Mouse (Mus musculus): ENCODE measurements around the gene Aldh9a1. TPM values are rescaled to one million over a fixed set of nuclear protein-coding genes. Genes with fewer than 3 reads are reported as not detected.
A peak's percentile ranks its signal among the peaks of the same experiment; 100 is the strongest.

Gene Aldh9a1
- polyA plus RNA-seq, 2 experiments: 32.7 to 46.7 TPM

- Histone ChIP-seq H3K4me1 (ENCODE audit: control insufficient read depth, insufficient read depth, low read length) (peaks cover 3% of the 10 kb centered on the region), H3K4me3 (replicated peaks; ENCODE audit: low read length) (no peak overlapping the region), H3K9ac (ENCODE audit: low read depth, low read length, severe bottlenecking) (no peak overlapping the region), H3K9me3 (ENCODE audit: control insufficient read depth, low read length) (no peaks in the 10 kb centered on the region), H3K4me2 (replicated peaks; ENCODE audit: low read depth, low read length, severe bottlenecking) (no peak overlapping the region), H3K27me3 (ENCODE audit: control insufficient read depth, insufficient read depth, low read length) (no peaks in the 10 kb centered on the region; the same call in 1 of the 2 replicates), H3K36me3 (ENCODE audit: control insufficient read depth, insufficient read depth, low read length) (no peaks in the 10 kb centered on the region), H3K27ac (replicated peaks; ENCODE audit: low read depth, low read length) (no peak overlapping the region)
- DNase-seq (ENCODE audit: low spot score): no peak
- TF ChIP-seq POLR2A (IDR thresholded peaks at IDR 0.05; ENCODE audit: borderline replicate concordance, extremely low read depth, insufficient read depth, insufficient read length): no peak
- WGBS: 74% methylated on average over 3 of the region's 3 CpGs
- no peak for ATAC-seq (ENCODE audit: low FRiP score, low read depth)
Observed at GRCm38 (mm10) chr1:167387796-167388195, 38.0 kb downstream of the Aldh9a1 start.

DNA sequence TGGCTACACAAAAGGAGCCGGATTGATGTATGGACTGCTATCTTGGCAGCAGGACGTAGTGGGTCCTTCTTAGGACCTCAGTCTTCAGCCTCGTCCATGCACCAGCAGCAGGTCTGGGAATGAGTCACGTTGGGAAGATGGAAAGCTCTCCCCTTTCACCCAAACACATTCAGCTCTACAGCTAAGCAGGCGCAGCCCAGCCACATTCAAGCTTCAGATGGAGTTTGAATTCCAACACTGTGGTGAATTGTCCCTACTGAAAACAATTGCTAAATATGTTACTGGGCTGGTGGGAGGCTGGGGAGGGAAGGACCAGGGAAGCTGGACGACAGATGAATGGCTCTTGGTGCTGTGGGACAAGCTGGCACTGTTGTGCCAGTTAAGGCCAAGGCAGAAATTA, 38.8 kb downstream of the Aldh9a1 start:
- H3K4me1 ChIP-seq (ENCODE audit: control insufficient read depth, insufficient read depth, low read length): peaks cover 9% of the 10 kb centered on the region
- H3K27me3 ChIP-seq (ENCODE audit: control insufficient read depth, insufficient read depth, low read length): no peaks in the 10 kb centered on the region; the same call in 1 of the 2 replicates
- no peaks in the 10 kb centered on the region for H3K9me3 ChIP-seq (ENCODE audit: control insufficient read depth, low read length)
- WGBS: 79% methylated on average over 6 of the region's 6 CpGs
- ATAC-seq (ENCODE audit: low FRiP score, low read depth) (no peak), DNase-seq (ENCODE audit: low spot score) (no peak)
- no peaks in the 10 kb centered on the region for H3K36me3 ChIP-seq (ENCODE audit: control insufficient read depth, insufficient read depth, low read length)
- H3K9ac ChIP-seq (ENCODE audit: low read depth, low read length, severe bottlenecking): no peak overlapping the region
- H3K27ac ChIP-seq (replicated peaks; ENCODE audit: low read depth, low read length): no peak overlapping the region
- H3K4me3 ChIP-seq (replicated peaks; ENCODE audit: low read length): no peak overlapping the region
- no peak for TF ChIP-seq POLR2A (IDR thresholded peaks at IDR 0.05; ENCODE audit: borderline replicate concordance, extremely low read depth, insufficient read depth, insufficient read length)
- H3K4me2 ChIP-seq (replicated peaks; ENCODE audit: low read depth, low read length, severe bottlenecking): no peak overlapping the region

DNA sequence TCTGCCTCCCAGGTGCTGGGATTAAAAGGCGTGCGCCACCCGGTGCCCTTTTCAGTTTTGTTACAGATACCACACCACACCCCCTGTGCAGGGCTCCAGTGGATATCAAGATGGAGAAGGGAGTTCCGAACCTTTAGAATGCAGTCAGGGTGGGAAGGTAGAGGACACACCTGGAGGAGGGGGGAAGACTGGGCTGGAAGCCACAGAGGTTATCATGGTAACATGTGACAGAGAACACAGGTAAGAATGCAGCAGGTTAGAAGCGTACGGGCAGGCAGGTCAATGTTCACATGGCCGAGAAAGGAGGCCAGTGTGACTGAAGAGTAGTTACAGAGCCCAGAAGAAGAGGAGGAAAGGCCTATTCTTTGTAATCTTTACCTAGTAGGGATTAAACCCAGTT, 39.8 kb downstream of the Aldh9a1 start:
- ATAC-seq (ENCODE audit: low FRiP score, low read depth): no peak
- no peak overlapping the region for H3K27ac ChIP-seq (replicated peaks; ENCODE audit: low read depth, low read length)

GRCm38 (mm10) chr1:167390381-167390780, 40.6 kb downstream of the Aldh9a1 start:
- DNase-seq (ENCODE audit: low spot score): peak; percentile 4
- no peak overlapping the region for H3K27ac ChIP-seq (replicated peaks; ENCODE audit: low read depth, low read length)
- H3K4me3 ChIP-seq (replicated peaks; ENCODE audit: low read length): no peak overlapping the region
- no peaks in the 10 kb centered on the region for H3K36me3 ChIP-seq (ENCODE audit: control insufficient read depth, insufficient read depth, low read length)
- H3K4me1 ChIP-seq (ENCODE audit: control insufficient read depth, insufficient read depth, low read length): peaks cover 9% of the 10 kb centered on the region
- no peak overlapping the region for H3K9ac ChIP-seq (ENCODE audit: low read depth, low read length, severe bottlenecking)
- no peaks in the 10 kb centered on the region for H3K9me3 ChIP-seq (ENCODE audit: control insufficient read depth, low read length)
- H3K27me3 ChIP-seq (ENCODE audit: control insufficient read depth, insufficient read depth, low read length): no peaks in the 10 kb centered on the region; the same call in 1 of the 2 replicates
- ATAC-seq (ENCODE audit: low FRiP score, low read depth): no peak
- WGBS: 62% methylated on average over 4 of the region's 4 CpGs
- TF ChIP-seq POLR2A (IDR thresholded peaks at IDR 0.05; ENCODE audit: borderline replicate concordance, extremely low read depth, insufficient read depth, insufficient read length): no peak
- no peak overlapping the region for H3K4me2 ChIP-seq (replicated peaks; ENCODE audit: low read depth, low read length, severe bottlenecking)

More for the DNA sequence above, 39.8 kb downstream of the Aldh9a1 start:
- H3K27me3 ChIP-seq (ENCODE audit: control insufficient read depth, insufficient read depth, low read length): no peaks in the 10 kb centered on the region; the same call in 1 of the 2 replicates
- H3K9ac ChIP-seq (ENCODE audit: low read depth, low read length, severe bottlenecking): no peak overlapping the region
- no peak for DNase-seq (ENCODE audit: low spot score)
- no peak overlapping the region for H3K4me2 ChIP-seq (replicated peaks; ENCODE audit: low read depth, low read length, severe bottlenecking)
- peaks cover 9% of the 10 kb centered on the region for H3K4me1 ChIP-seq (ENCODE audit: control insufficient read depth, insufficient read depth, low read length)
- TF ChIP-seq POLR2A (IDR thresholded peaks at IDR 0.05; ENCODE audit: borderline replicate concordance, extremely low read depth, insufficient read depth, insufficient read length): no peak
- no peaks in the 10 kb centered on the region for H3K9me3 ChIP-seq (ENCODE audit: control insufficient read depth, low read length)
- no peaks in the 10 kb centered on the region for H3K36me3 ChIP-seq (ENCODE audit: control insufficient read depth, insufficient read depth, low read length)
- 90% methylated on average over 7 of the region's 7 CpGs for WGBS
- H3K4me3 ChIP-seq (replicated peaks; ENCODE audit: low read length): no peak overlapping the region

GRCm38 (mm10) chr1:167391241-167391640, 41.5 kb downstream of the Aldh9a1 start:
- DNase-seq (ENCODE audit: low spot score) (no peak), ATAC-seq (ENCODE audit: low FRiP score, low read depth) (no peak)
- Histone ChIP-seq H3K4me2 (replicated peaks; ENCODE audit: low read depth, low read length, severe bottlenecking) (no peak overlapping the region), H3K27ac (replicated peaks; ENCODE audit: low read depth, low read length) (no peak overlapping the region), H3K4me1 (ENCODE audit: control insufficient read depth, insufficient read depth, low read length) (peaks cover 9% of the 10 kb centered on the region), H3K36me3 (ENCODE audit: control insufficient read depth, insufficient read depth, low read length) (no peaks in the 10 kb centered on the region), H3K4me3 (replicated peaks; ENCODE audit: low read length) (no peak overlapping the region), H3K9ac (ENCODE audit: low read depth, low read length, severe bottlenecking) (no peak overlapping the region), H3K9me3 (ENCODE audit: control insufficient read depth, low read length) (no peaks in the 10 kb centered on the region), H3K27me3 (ENCODE audit: control insufficient read depth, insufficient read depth, low read length) (no peaks in the 10 kb centered on the region; the same call in 1 of the 2 replicates)
- no peak for TF ChIP-seq POLR2A (IDR thresholded peaks at IDR 0.05; ENCODE audit: borderline replicate concordance, extremely low read depth, insufficient read depth, insufficient read length)
- WGBS: 73% methylated on average over 6 of the region's 6 CpGs

All from limb, embryonic 14.5 days (tissue).